Mouse (Mus musculus): ENCODE data around the gene Olfr373.

The Olfr373 gene

GRCm38 (mm10) chr8:72133507-72133906, 50.5 kb downstream of the Olfr373 start:
- no peak for DNase-seq (ENCODE audit: low read depth, low spot score)

GRCm38 (mm10) chr8:72134756-72135445, 51.9 kb downstream of the Olfr373 start, which contains the start of gene Tpm4:
Tpm4 (plus strand) TSS chr8:72134975.
- DNase-seq (ENCODE audit: low read depth, low spot score), result peak; percentile 87

DNA sequence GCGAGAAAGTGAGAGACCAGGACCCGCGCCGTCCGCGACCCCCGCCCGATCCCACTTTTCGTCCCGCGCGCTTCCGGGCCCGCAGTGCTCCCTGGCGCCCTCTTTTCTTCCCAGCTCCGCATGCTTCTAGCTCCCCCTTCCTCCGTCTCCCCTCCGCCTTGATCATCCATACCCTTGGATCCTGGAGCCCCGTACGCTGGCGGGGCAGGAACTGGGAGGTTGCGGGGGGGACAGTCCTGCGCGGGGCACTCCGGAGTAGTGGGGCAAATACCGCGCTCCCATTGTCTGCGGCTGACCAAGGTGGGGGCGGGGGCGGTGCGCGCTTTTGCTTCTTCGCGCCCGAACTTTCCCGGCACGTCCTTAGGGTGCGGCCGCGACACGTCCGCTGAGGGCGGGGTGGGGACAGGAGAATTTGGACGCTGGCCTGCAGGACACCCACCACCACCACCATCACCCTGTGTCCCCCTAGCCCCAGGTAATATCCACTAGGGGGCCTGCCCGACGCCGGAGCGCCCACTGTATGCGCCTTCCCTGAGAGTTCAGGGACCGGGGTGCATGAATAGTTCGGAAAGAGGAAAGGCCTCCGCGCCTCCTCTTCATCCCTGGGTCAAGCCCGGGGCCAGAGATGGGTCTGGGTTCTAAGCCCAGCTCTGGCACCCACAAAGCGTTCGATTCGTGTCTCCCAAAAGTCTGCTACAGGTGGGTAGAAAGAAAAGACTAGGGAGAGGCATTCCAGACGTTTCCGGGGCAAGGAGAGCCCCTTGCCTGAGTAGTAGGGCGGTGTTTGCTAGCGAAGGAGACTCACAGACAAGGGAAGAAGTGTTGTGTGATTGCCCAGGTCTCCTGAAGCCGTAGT, 52.7 kb downstream of the Olfr373 start:
- peak; percentile 64 for DNase-seq (ENCODE audit: low read depth, low spot score)

DNA sequence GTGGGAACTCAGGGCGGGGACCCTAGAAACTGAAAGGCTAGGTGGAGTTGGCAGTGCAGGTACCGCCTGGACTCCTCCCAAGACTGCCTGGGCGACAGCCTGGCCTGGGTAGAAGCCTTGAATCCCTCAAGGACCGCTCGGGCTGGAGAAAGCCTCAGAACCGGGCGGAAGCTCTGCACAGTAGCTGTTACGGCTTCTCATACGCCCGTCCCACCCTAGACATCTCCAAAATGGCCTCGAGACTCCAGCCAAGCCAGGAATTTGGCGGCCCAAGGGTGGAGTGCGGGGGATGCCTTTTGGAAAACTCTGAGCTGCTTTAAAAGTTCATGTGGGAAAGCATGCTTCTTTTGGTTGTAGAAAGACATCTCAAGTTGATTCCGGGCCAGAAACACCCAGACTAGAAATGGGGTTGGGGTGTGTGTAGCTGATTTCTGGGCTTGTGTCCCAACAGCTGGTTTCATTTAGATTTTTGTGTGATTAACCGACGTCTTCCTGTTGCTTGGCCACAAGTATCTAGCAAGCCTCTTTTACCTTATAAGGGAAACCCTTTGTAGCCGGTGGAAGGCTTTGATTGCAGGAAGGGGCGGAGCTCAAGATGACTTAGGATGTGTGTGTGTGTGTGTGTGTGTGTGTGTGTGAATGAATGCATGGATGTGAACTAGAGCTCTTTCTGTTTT, 53.5 kb downstream of the Olfr373 start:
- DNase-seq (ENCODE audit: low read depth, low spot score), result peak; percentile 93

DNA sequence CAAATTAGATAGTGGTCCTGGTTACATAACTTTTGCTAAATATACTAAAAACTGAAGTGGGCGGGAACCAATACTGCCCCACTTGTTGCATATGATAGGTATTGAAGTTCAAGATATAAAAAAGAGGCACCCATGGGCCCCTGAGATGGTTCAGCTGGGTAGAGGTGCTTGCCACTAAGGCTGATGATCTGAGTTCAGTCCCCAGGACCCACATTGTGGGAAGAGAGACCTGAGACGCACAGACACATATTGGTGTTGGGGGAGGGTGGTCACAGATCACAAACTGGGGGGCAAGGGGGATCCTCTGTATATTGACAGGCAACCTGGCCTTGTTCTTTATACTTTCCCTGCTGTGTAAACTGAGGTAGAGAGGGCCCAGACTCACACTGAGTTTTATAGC, 54.5 kb downstream of the Olfr373 start:
- DNase-seq (ENCODE audit: low read depth, low spot score), result peak; percentile 28

- no peak for DNase-seq (ENCODE audit: low read depth, low spot score)
These were observed 55.5 kb downstream of the Olfr373 start for GRCm38 (mm10) chr8:72138456-72138855.

DNA sequence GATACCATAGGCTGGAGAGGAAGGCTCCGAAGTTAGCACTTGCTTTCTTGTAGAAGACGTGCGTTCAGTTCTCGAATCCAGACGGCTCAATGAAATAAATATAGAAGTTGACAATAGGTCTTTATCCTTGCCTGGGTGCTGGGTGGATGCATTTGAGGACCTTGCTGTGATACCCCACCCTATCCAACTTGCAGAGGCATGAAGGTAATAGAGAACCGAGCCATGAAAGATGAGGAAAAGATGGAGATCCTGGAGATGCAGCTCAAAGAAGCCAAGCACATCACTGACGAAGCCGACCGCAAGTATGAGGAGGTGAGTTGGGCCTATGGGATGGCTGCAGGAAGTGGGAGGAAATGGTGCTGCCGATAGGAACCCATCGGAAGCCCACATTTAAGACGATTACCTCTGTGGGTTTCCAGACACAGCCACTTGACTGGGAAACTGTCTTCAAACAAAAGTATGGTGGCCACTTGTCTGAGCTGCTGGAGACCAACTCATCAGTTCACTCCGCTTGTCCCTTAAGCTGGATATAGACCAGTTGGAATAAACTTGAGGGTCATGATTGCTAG, 60.4 kb downstream of the Olfr373 start:
- no peak for DNase-seq (ENCODE audit: low read depth, low spot score)

GRCm38 (mm10) chr8:72144345-72144975, 61.5 kb downstream of the Olfr373 start:
- DNase-seq (ENCODE audit: low read depth, low spot score), result no peak

DNA sequence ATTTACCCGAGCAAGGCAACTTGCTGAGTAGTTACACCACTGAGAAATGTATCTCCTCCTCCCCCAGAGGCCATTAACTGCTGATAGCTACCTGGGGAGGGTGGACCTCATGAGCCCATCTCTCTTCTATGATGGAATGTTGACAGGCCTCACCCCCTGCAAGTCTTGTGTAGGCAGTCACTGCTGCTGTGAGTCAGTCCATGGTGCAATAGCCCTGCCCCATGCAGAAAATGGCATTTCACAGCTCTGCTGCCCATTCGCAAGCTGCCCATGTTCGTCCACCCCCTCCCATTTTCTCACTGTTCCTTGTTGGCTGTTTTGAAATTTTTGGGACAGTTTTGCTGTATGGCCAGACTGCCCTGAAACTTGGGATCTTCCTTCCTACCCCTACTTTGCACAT, 62.5 kb downstream of the Olfr373 start:
- DNase-seq (ENCODE audit: low read depth, low spot score), result no peak

- DNase-seq (ENCODE audit: low read depth, low spot score), result no peak
These were observed 63.1 kb downstream of the Olfr373 start for GRCm38 (mm10) chr8:72146056-72146455.

GRCm38 (mm10) chr8:72146556-72146955, 63.6 kb downstream of the Olfr373 start:
- no peak for DNase-seq (ENCODE audit: low read depth, low spot score)

DNA sequence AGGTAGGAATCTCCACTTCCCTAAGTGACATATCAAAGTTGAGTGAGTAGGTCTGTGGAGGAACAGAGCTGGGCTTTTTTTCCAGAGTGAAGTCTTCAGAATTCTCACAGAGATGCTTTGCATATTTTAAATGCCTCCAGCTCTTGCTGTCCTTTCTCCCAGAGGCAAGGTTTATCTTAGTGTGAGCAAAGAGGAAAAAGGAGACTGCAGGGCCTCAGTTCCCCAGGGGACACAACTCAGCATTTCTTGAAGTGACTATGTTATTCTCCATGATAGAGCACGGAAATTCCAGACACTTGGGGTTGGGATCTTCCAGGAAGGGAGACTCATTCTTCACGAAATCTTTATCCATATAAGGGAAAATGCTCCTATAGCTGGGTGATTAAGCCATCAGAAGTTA, 64.3 kb downstream of the Olfr373 start:
- no peak for DNase-seq (ENCODE audit: low read depth, low spot score)

DNA sequence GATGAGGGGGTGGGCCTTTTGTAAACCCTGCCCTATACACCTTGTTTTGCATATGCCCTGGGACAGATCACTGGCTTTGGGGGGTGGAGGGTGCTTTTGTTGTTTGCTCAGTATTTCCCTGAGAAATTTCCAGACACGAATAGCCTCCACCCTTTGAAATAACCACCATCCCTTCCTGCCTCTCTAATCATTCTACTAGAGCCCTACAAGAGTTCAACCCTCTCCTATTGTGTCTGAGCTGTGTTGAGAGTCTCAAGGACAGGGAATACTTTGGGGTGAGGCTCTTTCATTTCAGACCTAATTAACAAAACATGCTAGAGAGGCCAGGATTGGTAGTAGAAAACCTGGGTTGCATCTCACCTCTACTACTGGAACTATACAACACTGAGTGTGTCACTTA, 66.1 kb downstream of the Olfr373 start:
- DNase-seq (ENCODE audit: low read depth, low spot score), result no peak

GRCm38 (mm10) chr8:72151418-72152078, 68.6 kb downstream of the Olfr373 start:
- no peak for DNase-seq (ENCODE audit: low read depth, low spot score)

Data from CD4-positive, CD25-positive, alpha-beta regulatory T cell, adult 2 months (primary cell).